Mouse (Mus musculus) CD8-positive naive resting alpha-beta T cell, adult 2 months (primary cell): ENCODE data around the gene Atp6ap2.
"Not testable (repeated sequence)": the region's sequence is repeated elsewhere in the genome, so short reads cannot be mapped to it uniquely, and the experiment has no call there.

ENCODE experiments used
- DNase-seq, 2 experiments: peaks; one replicate each; pipeline ENCODE4 v3.0.0; 2022; ENCODE audit warnings: low read depth in 2 of 2, low spot score in 2 of 2

Gene Atp6ap2

DNA sequence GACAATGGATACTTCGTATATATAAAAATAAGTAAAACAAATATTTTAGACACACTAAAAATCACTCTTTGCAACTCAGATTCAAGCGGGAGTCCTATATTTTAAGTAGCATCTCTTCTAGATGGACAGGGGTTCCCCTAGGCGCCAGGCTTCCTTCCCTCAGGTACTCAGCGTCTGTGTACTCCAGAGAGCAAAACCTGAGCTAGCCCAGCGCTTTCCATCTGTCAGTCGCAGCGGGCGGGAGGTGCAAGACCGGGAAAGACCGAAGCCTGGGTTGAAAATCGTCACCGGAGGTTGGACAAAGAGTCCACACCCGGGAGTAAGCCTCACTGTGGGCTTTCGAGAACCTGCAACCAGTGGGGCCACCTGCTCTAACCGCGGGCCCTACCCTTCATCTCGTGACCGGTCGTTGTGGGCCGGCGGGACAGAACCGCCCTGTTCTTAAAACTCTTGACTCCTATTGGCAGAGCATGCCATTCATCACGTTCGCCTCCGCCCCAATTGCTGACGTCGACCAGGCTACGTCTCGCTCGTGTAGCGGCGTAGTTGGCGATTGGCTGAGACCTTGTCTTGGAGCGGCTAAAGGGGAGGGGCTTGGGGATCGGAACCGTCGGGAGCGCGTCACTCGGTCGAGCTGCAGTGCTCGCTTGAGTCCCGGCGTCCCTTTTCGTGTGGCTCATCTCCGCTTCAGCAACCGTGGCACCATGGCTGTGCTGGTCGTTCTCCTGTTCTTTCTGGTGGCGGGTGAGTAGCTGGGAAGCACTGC is at the start of gene Atp6ap2:
Gene Atp6ap2, plus strand, starts transcription at position 610 of the 766 bp plus-strand sequence.
- peak; percentile 88 to 89 for DNase-seq

DNA sequence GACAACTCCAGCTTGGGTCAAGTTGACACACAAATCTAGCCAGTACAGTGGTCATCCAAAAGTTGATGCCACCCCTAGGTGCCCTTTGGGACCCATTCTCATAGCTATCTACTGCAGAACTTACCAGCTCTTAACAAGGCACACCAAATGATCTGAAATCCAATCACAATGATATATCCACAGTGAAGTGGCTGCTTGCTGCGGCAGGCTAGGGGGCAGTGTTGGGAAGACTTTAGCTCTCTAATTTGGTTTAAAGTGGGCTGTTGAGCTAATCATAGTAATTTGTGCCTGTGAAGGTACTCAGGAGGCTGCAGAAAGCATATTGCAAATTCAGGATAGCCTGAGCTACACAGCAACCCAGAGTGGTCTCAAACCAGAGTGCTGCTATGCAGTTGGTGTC is 43.2 kb upstream of the Atp6ap2 start:
- DNase-seq: no peak

DNA sequence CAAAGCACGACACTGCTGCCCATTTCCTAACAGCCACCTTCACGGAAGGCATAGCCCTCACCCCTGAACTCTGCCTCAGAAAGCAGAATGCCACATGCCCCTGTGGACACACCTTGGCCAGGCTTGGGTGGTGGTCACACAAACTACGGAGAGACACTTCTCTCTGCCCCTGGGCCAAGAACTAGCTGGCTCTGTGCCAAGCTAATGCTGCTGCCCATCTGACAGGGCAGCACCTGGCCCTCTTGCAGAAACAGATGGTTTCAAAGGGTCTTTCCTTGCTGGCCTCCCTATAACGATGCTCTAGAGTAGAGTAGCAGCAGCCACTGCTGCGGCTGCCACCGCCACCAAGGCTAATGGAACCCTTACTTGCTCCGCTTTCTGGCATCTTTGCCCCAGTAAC is 30.5 kb upstream of the Atp6ap2 start:
- DNase-seq: no peak

DNA sequence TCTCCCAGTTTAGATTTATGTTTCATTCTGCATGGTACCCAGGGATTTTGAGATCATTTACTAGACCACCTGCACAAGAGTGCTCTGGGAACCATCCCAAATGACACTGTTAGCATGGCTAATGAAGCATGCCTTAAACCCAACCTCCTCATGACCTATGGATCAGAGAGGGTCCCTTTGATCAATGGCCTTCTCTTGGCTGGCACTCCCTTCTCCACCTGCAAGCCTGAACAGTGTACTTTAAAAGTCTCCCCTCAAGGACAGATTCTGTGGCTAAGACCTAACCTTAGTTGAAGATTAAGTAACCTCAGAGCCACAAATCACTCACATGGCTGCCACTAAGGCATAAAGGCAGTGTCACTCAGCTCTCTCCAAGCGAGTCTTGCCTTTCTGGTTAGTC is 16.2 kb upstream of the Atp6ap2 start:
- DNase-seq: no peak

DNA sequence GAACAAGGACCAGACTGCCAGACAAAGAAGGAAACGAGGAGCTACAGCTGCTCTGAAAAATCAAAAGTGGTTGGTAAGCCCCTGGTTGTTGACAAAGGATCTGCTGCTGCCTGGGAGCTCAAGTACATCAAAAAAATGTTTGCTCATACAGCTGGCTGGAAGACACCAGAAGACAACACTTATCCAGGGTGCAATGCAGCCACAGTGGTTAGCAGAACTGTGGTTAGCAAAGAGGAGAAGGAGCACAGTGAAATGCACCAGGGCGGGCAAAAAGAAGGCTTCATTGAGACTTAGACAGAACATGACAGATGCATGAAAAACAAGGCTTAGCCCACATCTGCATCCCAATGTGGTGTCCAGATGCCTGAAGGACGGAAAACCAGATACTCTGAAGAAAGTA is 9.7 kb upstream of the Atp6ap2 start:
- DNase-seq: no peak

DNA sequence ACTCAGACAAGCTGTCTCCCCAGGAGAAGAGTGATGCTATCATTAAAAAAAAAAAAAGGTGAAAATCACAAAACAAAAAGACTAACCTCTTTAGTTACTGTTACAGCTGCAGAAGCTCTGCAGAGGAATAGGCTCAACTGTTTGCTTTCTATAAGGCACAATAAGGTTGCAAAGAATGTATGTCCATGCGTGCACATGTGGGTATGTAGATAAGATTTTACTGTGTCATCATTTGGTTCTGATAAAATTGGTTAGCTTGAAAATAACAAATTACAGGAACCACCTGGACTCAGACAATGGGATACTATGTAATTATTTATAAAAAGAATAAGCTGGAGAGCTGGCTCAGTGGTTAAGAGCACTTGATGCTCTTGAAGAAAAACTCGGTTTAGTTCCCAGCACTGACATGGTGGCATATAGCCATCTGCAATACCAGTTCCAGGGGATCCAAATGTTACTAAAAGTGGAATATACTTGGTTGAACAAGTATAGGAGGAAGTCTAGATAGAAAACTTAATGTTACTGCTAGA is 9.2 kb upstream of the Atp6ap2 start:
- no peak for DNase-seq

DNA sequence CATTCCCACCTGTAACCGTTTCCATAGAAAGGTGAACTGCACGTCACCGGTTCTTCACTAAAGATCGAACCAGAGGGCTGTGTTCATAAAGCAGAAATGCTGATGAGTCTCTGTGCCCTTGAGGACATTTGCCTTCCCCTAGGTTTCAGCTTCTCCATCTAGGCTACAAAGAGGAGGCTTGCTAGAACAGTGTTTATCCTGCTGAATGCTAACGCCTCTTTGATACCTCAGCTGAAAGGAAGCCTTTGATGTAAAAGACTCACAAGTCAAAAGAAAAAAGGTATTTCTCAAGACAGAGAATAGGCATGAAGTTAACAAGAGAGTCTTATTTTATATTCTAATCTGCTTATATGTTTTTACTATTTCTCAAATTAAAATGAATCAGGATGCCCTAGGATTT is 4.3 kb upstream of the Atp6ap2 start:
- peak in 1 of 2 experiments; percentile 8 for DNase-seq

DNA sequence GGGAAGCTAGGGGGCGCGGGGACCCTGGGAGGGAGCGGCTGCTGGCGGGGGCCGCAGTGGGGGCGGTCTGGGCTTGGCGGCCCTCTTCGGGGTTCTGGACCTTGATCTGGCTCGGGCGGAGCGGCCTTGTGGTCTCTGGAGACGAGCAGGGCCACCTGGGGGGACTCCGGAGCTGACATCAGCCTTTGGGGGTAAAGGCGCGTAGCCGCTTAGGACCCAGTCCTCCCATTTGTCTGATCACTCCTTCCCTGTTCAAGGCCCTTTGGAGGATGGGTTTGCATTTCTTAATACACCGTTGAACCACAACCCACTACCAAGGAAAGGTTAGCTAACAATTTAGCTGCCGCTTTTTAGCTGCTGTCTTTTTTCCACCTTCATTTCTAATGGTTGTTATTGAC is 356 bp downstream of the Atp6ap2 start:
- DNase-seq: no peak

DNA sequence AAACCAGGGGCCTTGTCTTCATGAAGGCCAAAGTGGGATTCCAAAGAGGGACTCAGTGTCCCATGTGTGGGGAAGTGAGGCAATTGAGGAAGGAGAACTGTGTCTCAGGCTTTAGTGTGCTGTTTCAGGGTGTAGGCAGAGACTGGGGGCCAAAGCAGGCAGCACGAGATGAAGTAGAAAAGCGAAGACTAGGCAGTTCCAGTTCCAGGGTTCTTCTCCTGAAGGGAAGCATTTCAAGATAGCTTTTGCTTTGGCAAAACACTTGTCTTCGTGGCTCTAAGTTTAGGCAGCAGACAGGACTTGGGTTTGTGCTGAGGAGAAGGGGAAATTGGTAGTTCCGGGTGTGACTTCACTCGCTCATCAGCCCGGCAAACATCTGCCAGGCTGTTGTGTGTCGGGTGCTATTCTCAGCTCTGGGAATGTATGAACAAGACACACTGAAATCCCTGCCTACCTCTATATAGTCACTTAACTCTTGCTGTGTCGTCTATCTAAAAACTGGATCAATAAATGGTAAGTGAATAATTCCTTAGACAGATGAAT is 3.9 kb downstream of the Atp6ap2 start:
- no peak for DNase-seq

DNA sequence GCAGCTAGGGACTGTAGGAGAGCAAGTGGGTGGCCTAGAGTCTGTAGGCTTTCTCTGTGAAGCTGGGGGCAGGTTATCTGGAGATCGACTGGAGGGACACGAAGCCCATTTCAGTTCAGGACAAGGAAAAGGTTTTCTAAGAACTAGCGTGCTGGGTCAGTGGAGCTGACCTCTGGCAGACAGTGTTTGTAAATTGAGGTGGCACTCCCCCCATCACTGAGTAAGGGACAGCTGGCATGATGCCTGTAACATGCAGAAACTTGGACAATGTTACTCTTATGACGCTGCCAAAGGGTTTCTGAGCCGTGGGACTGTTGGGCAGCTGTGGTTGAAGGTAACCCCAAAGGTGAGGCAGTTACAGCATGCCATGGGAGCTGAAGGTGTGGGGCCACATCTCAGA is 4.4 kb downstream of the Atp6ap2 start:
- DNase-seq: no peak

DNA sequence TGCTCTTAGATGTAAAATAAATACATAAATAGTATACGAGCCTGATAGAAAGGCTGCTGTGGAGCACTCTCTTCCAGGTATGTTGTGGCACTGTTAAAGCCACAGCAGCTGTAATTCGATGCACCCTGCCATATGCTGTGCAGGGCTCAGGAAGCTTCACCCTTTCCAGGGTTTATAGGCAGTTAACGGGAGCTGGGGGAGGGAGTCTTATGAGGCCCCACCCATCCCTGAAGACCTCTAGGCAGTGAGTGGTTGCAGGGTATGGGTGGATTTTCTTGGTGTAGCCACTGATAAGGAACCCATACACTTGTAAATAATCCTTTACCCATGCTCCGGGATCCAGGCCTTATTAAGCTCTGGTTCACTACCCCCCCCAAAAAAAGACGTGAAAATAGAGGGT is 6.2 kb downstream of the Atp6ap2 start:
- DNase-seq: no peak

DNA sequence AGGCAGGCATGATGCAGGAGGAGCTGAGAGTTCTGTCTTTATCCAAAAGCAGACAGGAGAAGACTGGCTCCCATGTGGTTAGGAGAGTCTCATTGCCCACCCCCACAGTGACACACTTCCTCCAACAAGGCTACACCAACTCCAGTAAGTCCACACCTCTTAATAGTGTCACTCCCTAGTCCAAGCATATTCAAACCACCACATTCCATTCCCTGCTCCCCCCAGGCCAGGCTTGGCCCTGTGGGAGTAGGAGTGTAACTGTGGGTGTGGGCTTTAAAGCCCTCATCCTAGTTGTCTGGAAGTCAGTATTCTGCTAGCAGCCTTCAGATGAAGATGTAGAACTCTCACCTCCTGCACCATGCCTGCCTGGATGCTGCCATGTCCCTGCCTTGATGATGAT is 22.9 kb downstream of the Atp6ap2 start:
- DNase-seq: not testable (repeated sequence)

DNA sequence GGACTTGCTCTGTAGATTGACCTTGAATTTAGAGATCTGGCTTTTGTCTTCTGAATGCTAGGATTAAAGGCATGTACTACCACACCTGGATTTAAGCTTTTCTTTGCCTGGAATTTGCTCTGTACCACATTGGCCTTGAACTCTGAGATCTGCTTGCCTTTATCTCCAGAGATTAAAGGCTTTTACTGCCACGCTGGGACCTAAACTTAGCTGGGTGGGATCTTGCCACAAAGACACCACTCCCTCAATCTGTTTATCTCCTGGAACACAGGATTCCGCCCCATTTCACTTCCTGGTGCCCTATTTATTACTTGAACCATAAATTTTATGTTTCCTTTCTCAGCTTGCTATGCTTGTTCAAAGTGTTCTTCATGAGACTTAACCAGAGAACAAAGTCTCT is 23.6 kb downstream of the Atp6ap2 start:
- DNase-seq: no peak

DNA sequence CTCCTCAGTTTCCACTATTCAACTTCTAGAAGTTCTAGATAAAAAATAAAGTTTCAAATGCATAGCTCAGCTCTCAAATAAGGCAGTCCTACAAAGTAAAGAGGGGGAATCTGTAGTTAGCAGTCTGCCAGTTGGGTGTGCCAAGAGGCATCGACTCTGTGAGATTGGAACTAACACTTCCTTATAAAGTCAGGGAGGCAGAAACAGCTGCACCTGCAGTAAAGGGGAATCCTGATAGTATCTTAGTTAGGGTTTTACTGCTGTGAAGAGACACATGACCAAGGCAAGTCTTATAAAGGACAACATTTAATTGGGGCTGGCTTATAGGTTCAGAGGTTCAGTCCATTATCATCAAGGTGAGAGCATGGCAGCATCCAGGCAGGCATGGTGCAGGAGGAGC is 24.8 kb downstream of the Atp6ap2 start:
- not testable (repeated sequence) for DNase-seq

DNA sequence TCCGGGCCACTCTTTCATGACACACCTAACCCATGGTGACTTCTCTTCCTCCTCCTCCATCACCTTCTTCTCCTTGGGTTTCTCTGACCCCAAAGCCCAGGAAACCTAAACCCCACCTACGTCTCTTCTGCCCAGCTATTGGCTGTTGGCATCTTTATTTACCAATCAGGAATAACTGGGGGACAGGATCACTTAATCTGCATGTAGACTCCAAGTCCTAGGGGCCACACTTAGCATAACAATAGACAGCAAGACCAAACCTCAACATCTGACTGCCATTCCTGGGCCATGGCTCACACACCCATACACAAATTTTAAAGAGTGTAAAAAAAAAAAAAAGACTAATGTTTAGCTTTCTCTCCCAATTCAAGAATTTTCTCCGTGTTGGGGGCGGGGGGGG is 37.5 kb downstream of the Atp6ap2 start:
- no peak for DNase-seq

DNA sequence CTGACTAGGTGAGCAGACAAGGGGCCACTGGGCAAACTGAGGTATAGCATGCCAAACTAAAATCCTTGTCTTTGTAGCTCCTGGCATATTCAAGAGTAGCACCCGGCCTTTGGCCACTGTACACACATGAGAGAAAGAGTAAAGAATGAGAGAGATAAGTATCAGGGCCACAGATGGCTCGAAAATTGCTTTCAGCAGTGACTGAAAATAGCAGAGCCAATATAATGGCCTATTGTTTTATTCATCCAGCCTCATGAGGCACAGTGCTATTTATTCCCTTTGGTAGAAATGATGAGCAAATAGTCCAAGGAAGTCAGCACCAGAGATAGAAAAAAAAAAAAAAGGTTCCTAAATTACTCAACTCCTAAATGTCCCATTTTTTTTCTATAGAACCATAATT is 57.4 kb downstream of the Atp6ap2 start:
- DNase-seq: no peak

DNA sequence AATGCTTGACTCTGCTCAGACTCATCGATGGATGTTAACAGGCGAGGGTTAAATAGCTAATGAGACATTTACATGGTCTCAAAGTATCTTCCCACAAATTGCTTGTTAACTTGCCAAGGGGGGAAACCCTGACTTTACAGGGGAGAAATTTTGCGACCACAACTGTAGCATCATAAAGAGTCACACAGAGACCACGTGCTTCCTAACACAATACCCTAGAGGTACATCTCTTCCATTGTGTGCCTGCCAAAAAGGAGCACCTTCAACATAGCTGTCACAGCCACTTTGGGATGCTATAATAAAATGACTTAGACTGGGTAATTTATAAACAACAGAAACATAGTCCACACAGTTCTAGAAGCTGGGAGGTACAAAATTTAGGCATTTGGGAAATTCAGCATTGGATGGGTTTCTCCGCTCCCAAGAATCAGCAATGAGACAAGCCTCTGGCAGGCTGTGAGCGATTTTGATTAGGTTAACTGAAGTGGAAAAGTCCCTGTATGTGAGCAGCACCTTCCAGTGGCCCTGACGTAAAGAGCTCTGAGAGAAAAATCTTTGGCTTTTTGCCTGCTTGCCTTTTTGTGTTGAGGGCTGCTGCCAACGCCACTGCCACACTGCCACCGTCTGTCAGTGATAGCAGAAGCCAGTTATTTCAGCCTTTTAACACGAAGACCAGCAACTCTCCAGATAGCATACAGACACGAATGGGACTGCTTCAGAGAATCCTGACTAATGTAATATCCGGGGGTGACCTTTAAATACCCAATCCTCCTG is 58.1 kb downstream of the Atp6ap2 start:
- no peak for DNase-seq

DNA sequence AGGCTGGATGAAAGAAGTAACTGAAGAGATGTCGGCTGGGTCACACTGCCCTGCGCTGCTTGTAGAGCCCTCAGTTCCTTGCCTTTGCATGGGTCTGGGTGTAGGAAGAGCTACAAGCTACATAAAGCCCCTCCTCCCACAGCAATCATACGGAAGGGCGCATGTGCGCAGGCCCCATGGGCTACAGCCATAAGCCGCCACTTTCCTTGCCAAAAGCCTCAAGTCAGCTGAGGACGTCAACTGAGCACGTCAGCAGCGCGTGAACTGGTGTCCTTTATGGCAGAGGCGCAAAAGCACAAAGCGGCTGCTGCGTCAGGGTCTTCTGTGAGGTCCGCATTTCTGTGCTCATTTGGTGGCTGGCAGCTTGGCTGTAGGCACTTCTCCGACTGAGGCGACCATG is 64.3 kb downstream of the Atp6ap2 start:
- DNase-seq: no peak

DNA sequence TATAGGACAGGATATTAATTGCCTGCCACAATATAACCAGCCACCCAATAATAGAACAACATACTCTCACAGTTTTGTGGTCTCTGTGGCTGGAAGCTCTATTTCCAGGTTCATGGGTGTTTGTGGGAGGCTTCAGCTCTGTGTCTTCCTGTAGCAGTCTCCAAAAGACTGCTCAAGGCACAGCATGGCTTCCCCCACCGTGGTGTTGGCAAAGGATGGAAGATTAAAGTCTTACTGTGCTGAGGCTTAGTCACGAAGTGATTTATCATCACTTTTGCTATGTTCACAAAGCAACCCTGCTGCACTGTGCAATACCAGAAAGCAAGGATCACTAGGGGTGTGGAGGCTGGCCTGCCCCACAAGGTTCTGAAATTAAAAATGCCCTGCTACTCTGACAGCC is 66.3 kb downstream of the Atp6ap2 start:
- no peak for DNase-seq
